Mouse (Mus musculus) limb, embryonic 14.5 days (tissue): ENCODE measurements around the gene Gipc2. TPM values are rescaled to one million over a fixed set of nuclear protein-coding genes. Genes with fewer than 3 reads are reported as not detected.
"Not testable (repeated sequence)": the region's sequence is repeated elsewhere in the genome, so short reads cannot be mapped to it uniquely, and the experiment has no call there.

Source experiments
- ATAC-seq: fragments of 200-750 bp; cut with Nextera tagmentation; 2 replicates; pipeline ENCODE4 v1.8.0; 2017; ENCODE audit warnings: low read depth, moderate number of reproducible peaks, moderate TSS enrichment; ENCODE audit not compliant: low FRiP score
- DNase-seq: peaks from one replicate; pipeline ENCODE4 v3.0.0-alpha.2; 2015; ENCODE audit warnings: low spot score
- H3K27ac ChIP-seq: fragments of 300-500 bp; sonication (generic); replicated peaks from 2 replicates; pipeline ENCODE4 v1.5.1; 2014; ENCODE audit warnings: low read depth, mild to moderate bottlenecking, low read length, moderate library complexity, mixed read lengths
- H3K27me3 ChIP-seq: fragments of 300-500 bp; sonication (generic); 2 replicates; pipeline ENCODE4 v1.6.1; 2014; ENCODE audit warnings: low read length, mixed read lengths; ENCODE audit not compliant: control insufficient read depth, insufficient read depth
- H3K36me3 ChIP-seq: fragments of 300-500 bp; sonication (generic); 2 replicates; pipeline ENCODE4 v1.6.1; 2014; ENCODE audit warnings: mild to moderate bottlenecking, low read length, moderate library complexity, mixed read lengths; ENCODE audit not compliant: control insufficient read depth, insufficient read depth
- H3K4me1 ChIP-seq: fragments of 300-500 bp; sonication (generic); 2 replicates; pipeline ENCODE4 v1.6.1; 2014; ENCODE audit warnings: antibody characterized with exemption, low read length, mixed read lengths; ENCODE audit not compliant: control insufficient read depth, insufficient read depth
- H3K4me2 ChIP-seq: fragments of 300-500 bp; sonication (generic); replicated peaks from 2 replicates; pipeline ENCODE4 v1.6.1; 2014; ENCODE audit warnings: low read depth, mild to moderate bottlenecking, low read length, moderate library complexity; ENCODE audit not compliant: severe bottlenecking
- H3K4me3 ChIP-seq: fragments of 300-500 bp; sonication (generic); replicated peaks from 2 replicates; pipeline ENCODE4 v1.5.1; 2014; ENCODE audit warnings: low read length
- H3K9ac ChIP-seq: fragments of 300-500 bp; sonication (generic); 2 replicates; pipeline ENCODE4 v1.6.1; 2014; ENCODE audit warnings: mild to moderate bottlenecking, low read depth, low read length, moderate library complexity; ENCODE audit not compliant: severe bottlenecking
- H3K9me3 ChIP-seq: fragments of 300-500 bp; sonication (generic); 2 replicates; pipeline ENCODE4 v1.6.1; 2016; ENCODE audit warnings: low read length; ENCODE audit not compliant: control insufficient read depth
- POLR2A ChIP-seq: fragments of 200-500 bp; IDR thresholded peaks from 2 replicates; pipeline ENCODE4 v1.8.0; 2012; ENCODE audit warnings: inconsistent platforms, mild to moderate bottlenecking, moderate library complexity, borderline replicate concordance; ENCODE audit not compliant: insufficient read depth, insufficient read length; ENCODE audit errors: extremely low read depth
- WGBS: fragments of 180-500 bp; shearing (Covaris S2); extraction: QIAGEN DNeasy Blood & Tissue Kit; methylation state at CpG from one replicate; pipeline ENCODE4 v1.1.7; 2014; 5-methylcytosine and 5-hydroxymethylcytosine counted together
- polyA plus RNA-seq, 2 experiments: library from polyadenylated mRNA; depleted of rRNA in 1 of 2; stranded (reverse) in 1 of 2; unstranded in 1 of 2; fragments of >200 nt; fragmentation: Nextera tagmentation in 1 of 2; extraction: Ambion mirVana in 1 of 2; gene quantifications; 2 replicates each; pipeline versions ENCODE4 v1.2.1 to v1.2.3; 2012 to 2014

Gipc2 gene
- polyA plus RNA-seq, 2 experiments, result 2.6 to 4.3 TPM

GRCm38 (mm10) chr3:152149449-152149848 is 16.6 kb downstream of the Gipc2 start:
- DNase-seq (no peak), ATAC-seq (no peak)
- Histone ChIP-seq H3K9ac (no peak overlapping the region), H3K36me3 (no peaks in the 10 kb centered on the region), H3K9me3 (no peaks in the 10 kb centered on the region), H3K27me3 (no peaks in the 10 kb centered on the region), H3K4me1 (no peaks in the 10 kb centered on the region), H3K4me3 (no peak overlapping the region), H3K27ac (no peak overlapping the region), H3K4me2 (no peak overlapping the region)
- WGBS, result 57% methylated on average over 7 of the region's 7 CpGs
- no peak for TF ChIP-seq POLR2A

- Histone ChIP-seq H3K9ac (no peak overlapping the region), H3K9me3 (no peaks in the 10 kb centered on the region), H3K36me3 (no peaks in the 10 kb centered on the region), H3K4me2 (no peak overlapping the region), H3K27me3 (no peaks in the 10 kb centered on the region), H3K4me3 (no peak overlapping the region), H3K27ac (no peak overlapping the region), H3K4me1 (no peaks in the 10 kb centered on the region)
- no peak for ATAC-seq
- no peak for DNase-seq
- 67% methylated on average over 12 of the region's 12 CpGs for WGBS
- TF ChIP-seq POLR2A, result no peak
These were observed 18.8 kb downstream of the Gipc2 start for GRCm38 (mm10) chr3:152147085-152147831.

GRCm38 (mm10) chr3:152145186-152145585 is 20.8 kb downstream of the Gipc2 start:
- DNase-seq (no peak), ATAC-seq (peak; percentile 72)
- Histone ChIP-seq H3K4me1 (no peaks in the 10 kb centered on the region), H3K27me3 (no peaks in the 10 kb centered on the region), H3K9ac (no peak overlapping the region), H3K27ac (no peak overlapping the region), H3K4me2 (no peak overlapping the region), H3K4me3 (no peak overlapping the region), H3K36me3 (no peaks in the 10 kb centered on the region), H3K9me3 (no peaks in the 10 kb centered on the region)
- no peak for TF ChIP-seq POLR2A
- WGBS, result 38% methylated on average over 2 of the region's 2 CpGs

GRCm38 (mm10) chr3:152142989-152143695 is 22.9 kb downstream of the Gipc2 start:
- DNase-seq (no peak), ATAC-seq (no peak)
- TF ChIP-seq POLR2A, result no peak
- Histone ChIP-seq H3K9ac (no peak overlapping the region), H3K27ac (no peak overlapping the region), H3K4me3 (no peak overlapping the region), H3K4me2 (no peak overlapping the region), H3K36me3 (no peaks in the 10 kb centered on the region), H3K9me3 (no peaks in the 10 kb centered on the region), H3K4me1 (no peaks in the 10 kb centered on the region), H3K27me3 (no peaks in the 10 kb centered on the region)
- 62% methylated on average over 6 of the region's 6 CpGs for WGBS

GRCm38 (mm10) chr3:152142146-152142545 is 23.9 kb downstream of the Gipc2 start:
- ATAC-seq, result no peak
- H3K4me1 ChIP-seq, result no peaks in the 10 kb centered on the region
- DNase-seq, result no peak
- no peak overlapping the region for H3K9ac ChIP-seq
- H3K4me3 ChIP-seq, result no peak overlapping the region
- H3K27me3 ChIP-seq, result no peaks in the 10 kb centered on the region
- no peak for TF ChIP-seq POLR2A
- no peak overlapping the region for H3K4me2 ChIP-seq
- no peaks in the 10 kb centered on the region for H3K9me3 ChIP-seq
- H3K27ac ChIP-seq, result no peak overlapping the region
- H3K36me3 ChIP-seq, result no peaks in the 10 kb centered on the region
- WGBS, result 65% methylated on average over 3 of the region's 3 CpGs

GRCm38 (mm10) chr3:152139308-152139707 is 26.7 kb downstream of the Gipc2 start:
- H3K4me1 ChIP-seq, H3K9ac ChIP-seq, ATAC-seq: not testable (repeated sequence)

GRCm38 (mm10) chr3:152136106-152136505 is 29.9 kb downstream of the Gipc2 start:
- H3K27me3 ChIP-seq, result not testable (repeated sequence)

More at GRCm38 (mm10) chr3:152139308-152139707, 26.7 kb downstream of the Gipc2 start:
- WGBS, result 83% methylated on average over 3 of the region's 3 CpGs
- not testable (repeated sequence) for H3K9me3 ChIP-seq, H3K36me3 ChIP-seq, H3K27me3 ChIP-seq, H3K4me3 ChIP-seq, DNase-seq, H3K27ac ChIP-seq, H3K4me2 ChIP-seq

More at GRCm38 (mm10) chr3:152136106-152136505, 29.9 kb downstream of the Gipc2 start:
- not testable (repeated sequence) for ATAC-seq, H3K4me2 ChIP-seq, H3K9ac ChIP-seq, H3K27ac ChIP-seq, H3K36me3 ChIP-seq, H3K4me1 ChIP-seq, H3K4me3 ChIP-seq, DNase-seq, H3K9me3 ChIP-seq
- WGBS, result 86% methylated on average over 16 of the region's 16 CpGs
